Mouse (Mus musculus): ENCODE results near the gene Nlrp3.

DNA sequence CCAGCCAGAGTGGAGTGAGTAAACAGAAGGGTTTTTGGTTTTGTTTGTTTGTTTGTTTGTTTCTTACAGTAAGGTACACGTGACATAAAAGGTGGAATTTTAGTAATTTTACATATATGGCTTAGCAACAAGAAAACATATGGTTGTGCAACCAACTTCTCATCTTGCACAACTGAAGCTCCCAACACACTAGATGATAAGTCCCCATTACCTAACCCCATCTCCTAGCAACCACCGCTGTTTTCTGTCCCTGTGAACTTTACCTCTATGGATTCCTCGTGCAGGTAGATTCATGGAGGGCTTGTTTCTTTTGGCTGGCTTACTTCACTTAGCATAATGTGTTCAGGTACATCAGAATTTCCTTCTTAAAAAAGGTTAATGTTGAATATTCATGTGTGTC lies 2.0 kb downstream of the Nlrp3 start:
- TF ChIP-seq CTCF (IDR thresholded peaks at IDR 0.05; ENCODE audit: control insufficient read depth, insufficient read depth, insufficient replicate concordance, low read depth, low read length) (no peak), POLR2A (IDR thresholded peaks at IDR 0.05; ENCODE audit: control insufficient read depth, low read depth, low read length) (no peak)
